Mouse (Mus musculus): Measurements from ENCODE around the gene Rag1.

The Rag1 gene

DNA sequence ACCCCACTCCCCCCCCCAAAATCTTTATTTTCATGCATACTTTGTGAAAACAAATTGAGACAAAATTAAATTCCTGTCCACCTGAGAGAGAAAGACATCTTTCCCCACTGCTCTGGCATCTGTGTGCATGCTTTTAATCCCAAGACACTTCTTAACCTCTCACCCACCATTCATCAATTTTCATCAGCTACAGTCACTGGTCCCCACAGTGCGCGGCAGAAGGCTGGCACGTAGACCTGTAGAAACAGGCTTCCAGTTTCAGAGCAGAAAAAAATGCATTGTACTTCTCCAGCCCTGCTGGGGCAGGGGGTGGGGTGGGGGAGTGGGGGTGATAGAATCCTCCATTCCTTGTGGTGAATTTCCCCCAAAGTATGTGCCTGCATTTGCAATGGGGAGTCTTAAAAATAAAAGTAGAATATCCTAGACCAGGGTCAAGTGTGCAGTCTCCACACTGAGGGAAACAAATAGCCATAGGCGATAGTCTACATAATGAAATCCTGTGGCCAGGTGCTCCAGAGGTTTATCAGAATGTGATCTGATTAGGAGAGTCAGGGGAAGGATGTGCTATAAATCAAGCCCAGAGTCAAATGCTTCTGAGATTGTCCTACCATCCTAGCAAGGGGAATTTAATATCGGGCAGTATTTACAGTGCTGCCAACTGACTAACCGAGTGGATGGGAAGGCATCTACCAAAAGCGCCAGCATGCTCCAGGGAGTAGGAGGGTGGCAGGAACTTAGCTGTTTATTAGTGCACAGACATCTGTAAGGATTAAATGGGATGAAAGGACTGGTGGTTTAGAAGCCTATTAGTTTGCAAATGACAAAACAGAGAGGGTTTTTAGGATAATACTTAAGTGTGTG is 10.1 kb downstream of the Rag1 start:
- no peak for DNase-seq

DNA sequence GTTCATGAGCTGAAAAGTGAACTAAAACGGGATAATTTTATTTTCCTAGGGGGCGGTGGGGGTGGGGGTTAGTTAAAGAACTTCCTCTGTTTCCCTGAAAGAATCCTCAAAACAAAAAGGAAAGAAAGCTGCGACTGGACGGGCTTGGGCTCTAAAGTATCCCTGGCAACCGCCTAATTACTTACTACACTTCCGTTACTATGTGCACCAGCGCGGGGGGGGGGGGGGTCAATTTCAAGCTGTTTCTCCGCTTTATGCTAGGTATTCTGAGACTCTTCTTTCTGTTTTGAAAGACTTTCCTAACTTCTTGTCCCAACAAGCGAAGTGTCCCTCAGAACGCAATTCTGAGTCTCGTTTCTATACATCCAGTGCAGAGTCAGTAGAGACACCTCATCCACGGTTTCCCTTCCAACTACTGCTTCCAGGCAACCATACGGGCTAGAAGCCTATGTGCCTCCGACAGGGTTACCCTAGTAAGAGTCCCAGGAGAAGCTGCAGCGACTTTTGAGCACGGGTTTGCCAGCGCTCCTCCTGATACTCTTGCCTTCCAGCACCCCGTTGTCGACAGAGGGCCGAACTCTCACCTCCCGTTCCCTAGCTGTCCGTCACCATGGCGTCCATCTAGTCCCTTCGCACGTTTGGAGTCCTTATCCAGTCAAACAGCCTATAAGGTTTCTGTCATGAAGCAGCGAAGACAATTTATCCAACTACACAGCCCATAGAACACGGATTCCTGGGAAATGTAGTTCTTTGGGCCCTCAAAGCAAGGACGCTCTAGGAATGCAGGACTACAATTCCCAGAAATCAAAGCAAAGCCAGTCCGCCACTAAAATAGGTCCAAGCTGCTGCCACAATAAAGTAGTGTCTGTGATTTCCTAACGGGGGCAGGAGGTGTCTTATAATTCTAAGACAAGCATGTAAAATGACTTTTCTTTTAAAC is 20.7 kb downstream of the Rag1 start:
- peak; percentile 42 for DNase-seq

- no peak for DNase-seq
These were observed 22.1 kb downstream of the Rag1 start for GRCm38 (mm10) chr2:101627227-101627626.

- no peak for DNase-seq
These were observed 24.8 kb downstream of the Rag1 start, which contains the start of gene Rag2 for GRCm38 (mm10) chr2:101624526-101624925. Rag2 (plus strand) TSS chr2:101624718.

- DNase-seq = no peak
These were observed 25.3 kb downstream of the Rag1 start for GRCm38 (mm10) chr2:101624011-101624410.

DNA sequence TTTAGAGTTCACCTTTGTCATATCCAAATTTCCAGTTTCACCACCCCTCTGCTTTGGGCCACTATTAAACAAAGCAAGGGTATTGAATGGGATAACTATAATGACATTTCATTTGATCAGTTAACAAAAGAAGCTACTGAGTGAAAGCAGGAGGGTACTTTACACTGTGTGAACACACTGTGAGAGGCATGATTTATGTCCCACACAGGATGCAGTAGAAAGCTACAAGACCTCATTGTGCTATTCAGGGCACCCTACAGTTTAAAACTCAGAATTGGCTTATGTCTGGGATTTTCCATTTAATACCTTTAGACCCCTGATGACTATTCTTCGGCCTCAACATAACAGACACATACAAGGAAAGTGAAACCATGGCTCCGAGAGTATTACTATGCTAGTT is 26.3 kb downstream of the Rag1 start:
- no peak for DNase-seq

DNA sequence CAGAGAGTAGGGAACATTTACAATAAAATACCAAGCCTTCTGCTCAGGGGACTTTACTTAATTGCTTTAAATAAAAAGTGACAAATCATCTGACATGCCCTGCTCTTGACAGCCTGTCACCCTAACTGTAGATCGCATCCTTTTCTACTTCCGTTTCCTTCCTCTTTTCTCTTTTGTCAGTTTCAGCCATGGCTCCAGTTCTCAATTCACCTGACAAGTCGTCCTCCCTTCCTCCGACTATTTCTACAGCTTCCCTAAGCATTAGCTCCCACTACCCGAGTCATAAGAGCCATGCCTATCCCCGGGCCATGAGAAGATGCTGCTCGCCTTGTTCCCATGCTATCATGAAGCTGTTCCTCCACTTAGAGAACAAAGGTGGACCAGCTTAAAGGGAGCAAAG is 27.7 kb downstream of the Rag1 start:
- no peak for DNase-seq

DNA sequence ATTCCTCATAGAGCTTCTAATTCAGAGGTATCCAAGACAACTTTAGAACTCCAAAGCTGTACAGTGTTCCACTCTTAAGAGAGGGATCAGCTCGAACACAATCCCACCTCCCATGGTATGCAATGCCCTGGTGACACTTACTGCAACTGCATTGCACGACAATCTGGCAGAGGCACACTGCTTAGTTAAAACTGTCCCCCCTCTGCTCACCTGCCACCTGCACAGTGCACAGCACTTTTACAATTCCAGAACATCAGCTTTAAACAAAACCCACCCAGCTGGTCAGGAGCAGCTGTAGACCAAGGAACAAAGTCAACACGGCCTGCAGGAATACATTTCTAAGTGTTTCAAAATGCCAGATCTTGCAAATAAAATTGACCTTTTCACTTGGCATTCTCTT is 28.4 kb downstream of the Rag1 start:
- no peak for DNase-seq

DNA sequence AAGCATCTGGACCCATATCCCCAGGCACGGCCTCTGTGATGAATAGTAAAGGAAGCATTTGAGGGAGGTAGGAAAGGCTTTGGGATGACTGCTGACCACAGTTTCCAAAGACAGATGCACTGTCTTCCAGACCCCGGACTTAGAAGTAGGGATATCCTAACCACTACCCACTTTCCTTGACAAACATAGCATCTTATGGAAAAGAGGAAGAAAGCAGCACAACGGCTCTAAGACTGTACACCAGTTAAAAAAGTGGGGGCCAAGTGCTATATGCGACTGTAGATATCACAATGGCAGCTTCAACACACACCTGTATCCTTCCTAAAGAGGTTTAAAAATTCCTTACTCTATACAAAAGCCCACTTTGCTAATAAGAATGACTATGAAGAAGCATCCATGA is 30.9 kb downstream of the Rag1 start:
- DNase-seq = no peak

GRCm38 (mm10) chr2:101615464-101616305 is 33.6 kb downstream of the Rag1 start:
- DNase-seq = no peak

- no peak for DNase-seq
These were observed 38.4 kb downstream of the Rag1 start for GRCm38 (mm10) chr2:101610861-101611260.

DNA sequence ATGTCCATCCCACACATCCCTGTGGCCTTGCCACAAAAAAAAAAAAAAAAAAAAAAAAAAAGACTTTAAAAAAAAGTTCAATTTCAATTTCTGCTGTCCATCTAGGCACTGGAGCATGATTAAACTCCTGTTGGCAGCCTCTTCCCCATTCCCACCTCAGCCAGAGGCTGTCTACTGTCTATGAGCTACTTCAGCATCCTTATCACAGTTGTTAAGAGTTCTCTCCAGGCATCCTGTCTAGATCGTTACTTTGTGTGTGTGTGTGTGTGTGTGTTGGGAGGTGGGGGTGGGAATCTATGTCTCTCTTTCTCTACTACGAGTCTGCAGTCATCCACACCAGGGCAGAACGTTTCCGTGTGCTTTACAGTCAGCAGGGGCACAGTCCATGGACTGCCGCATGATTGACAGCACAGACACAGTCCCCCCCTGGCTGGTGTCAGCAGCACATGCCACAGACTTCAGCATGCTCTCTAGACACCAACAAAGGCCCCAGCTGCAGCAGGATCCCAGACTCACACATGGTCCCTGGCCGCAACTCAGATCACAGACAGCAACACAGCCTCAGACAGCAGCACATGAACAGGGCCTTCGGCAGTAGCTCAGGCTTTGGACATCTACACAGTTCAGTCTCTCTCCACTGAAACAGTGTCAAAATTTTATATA is 40.9 kb downstream of the Rag1 start:
- no peak for DNase-seq

GRCm38 (mm10) chr2:101603099-101603498 is 46.2 kb downstream of the Rag1 start:
- no peak for DNase-seq

- DNase-seq = peak; percentile 32
These were observed 48.6 kb downstream of the Rag1 start for GRCm38 (mm10) chr2:101600703-101601102.

DNA sequence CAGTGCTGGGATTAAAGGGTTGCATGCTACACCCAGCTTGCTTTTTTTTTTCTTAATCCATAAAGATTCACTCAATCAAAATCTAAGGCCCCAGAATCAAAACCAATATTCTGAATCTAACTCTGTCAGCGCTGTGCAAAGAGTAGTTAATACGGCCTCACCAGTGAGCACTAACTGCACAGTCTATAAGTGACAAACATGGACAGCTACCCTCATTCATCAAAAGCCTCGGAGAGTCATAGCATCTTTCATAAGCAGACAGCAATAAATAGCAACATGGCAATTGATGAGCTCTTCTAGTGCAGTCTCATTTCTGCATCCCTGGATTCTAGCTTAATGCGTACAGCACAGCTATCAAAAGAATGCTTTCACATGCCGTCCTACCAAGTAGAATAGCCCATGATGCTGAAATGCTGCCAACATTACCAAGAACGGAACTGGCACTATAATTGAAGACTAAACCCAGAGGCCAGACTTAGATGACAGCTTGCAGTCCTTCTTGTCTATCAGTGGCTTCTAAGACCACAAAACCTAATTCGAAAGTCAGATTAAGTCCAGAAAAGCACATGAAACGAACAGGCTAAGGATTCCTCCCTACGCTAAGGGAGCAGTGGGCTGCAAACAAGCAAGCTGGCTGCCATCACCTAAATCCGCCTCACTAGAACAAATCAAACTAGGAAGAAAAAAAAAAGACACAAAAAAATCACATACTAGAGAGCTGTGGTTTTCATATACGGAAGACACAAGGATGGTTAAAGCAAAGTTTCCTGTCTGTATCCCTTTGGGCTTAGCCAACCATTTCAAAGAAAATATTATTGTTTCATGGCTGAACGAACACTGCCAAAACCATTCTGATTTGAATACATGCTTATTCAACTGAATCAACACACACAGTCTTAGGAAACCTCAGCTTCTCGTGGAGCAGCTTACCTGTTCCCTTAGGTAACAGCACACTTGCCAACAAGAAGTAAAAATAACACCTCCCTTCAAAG is 50.8 kb downstream of the Rag1 start:
- no peak for DNase-seq

GRCm38 (mm10) chr2:101597186-101597585 is 52.1 kb downstream of the Rag1 start:
- no peak for DNase-seq

DNA sequence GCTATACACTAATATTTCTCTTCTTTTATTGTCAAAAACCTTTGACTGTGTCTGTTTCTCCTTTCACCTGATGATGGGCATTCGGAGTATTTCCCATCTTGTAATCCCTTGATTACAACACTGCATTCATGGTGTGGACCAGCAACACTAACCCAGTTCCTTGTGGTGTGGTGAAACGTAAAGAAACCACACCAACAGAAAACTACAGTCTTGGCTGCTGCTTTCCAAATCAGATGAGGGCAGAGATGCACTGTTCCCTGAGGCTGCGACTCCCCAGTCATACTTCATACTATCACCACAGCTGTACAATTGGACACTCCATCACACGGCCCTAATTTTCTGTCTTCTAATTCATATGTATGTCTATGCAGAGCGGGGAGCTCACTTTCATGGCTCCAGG is 54.6 kb downstream of the Rag1 start:
- no peak for DNase-seq

DNA sequence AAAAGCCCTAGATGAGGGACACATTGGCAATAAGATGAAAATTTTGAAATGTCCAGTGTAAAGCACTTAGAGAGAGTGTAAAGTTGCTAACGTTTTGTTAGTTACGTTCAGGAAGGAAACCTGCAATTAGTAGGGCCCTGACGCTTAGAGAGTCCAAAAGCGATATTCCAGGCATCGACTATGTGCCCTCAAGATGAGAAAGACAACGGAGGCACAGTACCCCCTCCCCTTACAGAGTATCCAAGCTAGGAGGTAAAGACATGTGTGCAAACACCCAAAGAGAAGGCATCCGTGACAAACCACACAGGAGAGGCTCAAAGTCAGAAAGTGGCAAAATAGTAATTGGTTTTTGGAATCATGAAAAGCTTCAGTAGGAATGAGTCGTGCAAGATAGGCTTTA is 56.4 kb downstream of the Rag1 start:
- DNase-seq = no peak

- DNase-seq = no peak
These were observed 57.1 kb downstream of the Rag1 start for GRCm38 (mm10) chr2:101592023-101592841.

GRCm38 (mm10) chr2:101591356-101591755 is 57.9 kb downstream of the Rag1 start:
- DNase-seq = no peak

All from right cerebral cortex, postnatal 14 days (tissue).